Mouse (Mus musculus): ENCODE data around the gene Rasl10a. TPM values are rescaled to one million over a fixed set of nuclear protein-coding genes. Genes with fewer than 3 reads are reported as not detected.
A peak's percentile ranks its signal among the peaks of the same experiment; 100 is the strongest.
"Not testable (repeated sequence)": the region's sequence is repeated elsewhere in the genome, so short reads cannot be mapped to it uniquely, and the experiment has no call there.

The Rasl10a gene
- polyA plus RNA-seq, 1 experiment from 2014 or later, result 1.3 TPM

DNA sequence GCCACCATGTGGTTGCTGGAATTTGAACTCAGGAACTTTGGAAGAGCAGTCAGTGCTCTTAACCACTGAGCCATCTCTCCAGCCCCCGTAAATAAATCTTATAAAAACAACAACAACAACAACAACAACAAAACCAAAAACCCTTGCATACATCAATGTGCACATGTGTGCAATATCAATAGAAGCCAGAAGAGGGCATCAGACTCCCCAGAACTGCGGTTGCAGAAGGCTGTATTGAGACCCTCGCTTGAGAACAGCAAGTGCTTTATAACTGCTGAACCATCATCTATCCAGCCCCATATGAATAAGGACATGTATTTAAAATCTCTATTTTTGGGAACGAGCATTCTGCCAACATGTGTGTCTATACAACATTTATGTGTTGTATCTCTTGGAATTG is 17.0 kb downstream of the Rasl10a start:
- Histone ChIP-seq H3K9me3 (ENCODE audit: control insufficient read depth, low read depth, low read length) (no peaks in the 10 kb centered on the region), H3K36me3 (ENCODE audit: control insufficient read depth, insufficient read depth, low read length) (peaks cover 71% of the 10 kb centered on the region), H3K9ac (replicated peaks; ENCODE audit: low read depth, low read length) (no peak overlapping the region), H3K4me2 (replicated peaks; ENCODE audit: low read depth, low read length) (no peak overlapping the region), H3K4me1 (ENCODE audit: control insufficient read depth, insufficient read depth, low read length) (no peaks in the 10 kb centered on the region), H3K27ac (ENCODE audit: low read length) (no peak overlapping the region), H3K4me3 (ENCODE audit: low read depth, low read length) (no peak overlapping the region), H3K27me3 (ENCODE audit: control insufficient read depth, insufficient read depth, low read length) (no peaks in the 10 kb centered on the region)
- WGBS, result 76% methylated on average over 4 of the region's 4 CpGs
- no peak for ATAC-seq (ENCODE audit: insufficient number of reproducible peaks, insufficient read depth, low FRiP score, low read depth)

GRCm38 (mm10) chr11:5075760-5076159 is 17.8 kb downstream of the Rasl10a start:
- Histone ChIP-seq H3K9ac (replicated peaks; ENCODE audit: low read depth, low read length) (no peak overlapping the region), H3K36me3 (ENCODE audit: control insufficient read depth, insufficient read depth, low read length) (peaks cover 72% of the 10 kb centered on the region), H3K9me3 (ENCODE audit: control insufficient read depth, low read depth, low read length) (no peaks in the 10 kb centered on the region), H3K4me3 (ENCODE audit: low read depth, low read length) (no peak overlapping the region), H3K4me2 (replicated peaks; ENCODE audit: low read depth, low read length) (no peak overlapping the region), H3K27ac (ENCODE audit: low read length) (no peak overlapping the region), H3K4me1 (ENCODE audit: control insufficient read depth, insufficient read depth, low read length) (no peaks in the 10 kb centered on the region), H3K27me3 (ENCODE audit: control insufficient read depth, insufficient read depth, low read length) (no peaks in the 10 kb centered on the region)
- no peak for ATAC-seq (ENCODE audit: insufficient number of reproducible peaks, insufficient read depth, low FRiP score, low read depth)

DNA sequence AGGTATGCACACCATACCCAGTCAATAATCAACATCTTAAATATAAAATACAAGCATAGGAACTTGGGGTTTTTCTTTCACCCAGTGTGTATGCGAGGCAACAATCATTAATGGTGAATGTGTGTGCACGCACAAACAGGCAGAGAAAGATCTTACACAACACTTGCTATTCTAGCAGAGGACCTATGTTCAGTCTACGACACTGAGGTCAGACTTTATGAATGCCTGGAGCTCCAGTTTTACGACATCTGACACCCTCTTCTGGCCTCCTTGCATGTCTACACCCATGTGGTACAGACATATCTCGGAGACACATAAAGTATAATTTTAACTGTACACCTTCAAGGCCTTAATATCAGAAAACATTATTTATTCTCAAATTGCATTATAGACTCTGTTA is 18.9 kb downstream of the Rasl10a start:
- H3K4me3 ChIP-seq (ENCODE audit: low read depth, low read length); H3K27ac ChIP-seq (ENCODE audit: low read length); H3K27me3 ChIP-seq (ENCODE audit: control insufficient read depth, insufficient read depth, low read length); H3K9ac ChIP-seq (replicated peaks; ENCODE audit: low read depth, low read length); H3K4me1 ChIP-seq (ENCODE audit: control insufficient read depth, insufficient read depth, low read length); H3K4me2 ChIP-seq (replicated peaks; ENCODE audit: low read depth, low read length); H3K9me3 ChIP-seq (ENCODE audit: control insufficient read depth, low read depth, low read length): not testable (repeated sequence)
- H3K36me3 ChIP-seq (ENCODE audit: control insufficient read depth, insufficient read depth, low read length), result peaks cover 68% of the 10 kb centered on the region
- WGBS, result 93% methylated on average over 3 of the region's 5 CpGs
- 0 out of 2 replicates have a peak, but pooled peaks have one; percentile 18 for ATAC-seq (ENCODE audit: insufficient number of reproducible peaks, insufficient read depth, low FRiP score, low read depth)

GRCm38 (mm10) chr11:5089147-5089546 is 31.2 kb downstream of the Rasl10a start:
- ATAC-seq (ENCODE audit: insufficient number of reproducible peaks, insufficient read depth, low FRiP score, low read depth), result no peak
- H3K9ac ChIP-seq (replicated peaks; ENCODE audit: low read depth, low read length), result no peak overlapping the region
- no peak overlapping the region for H3K4me3 ChIP-seq (ENCODE audit: low read depth, low read length)
- no peaks in the 10 kb centered on the region for H3K9me3 ChIP-seq (ENCODE audit: control insufficient read depth, low read depth, low read length)
- H3K27me3 ChIP-seq (ENCODE audit: control insufficient read depth, insufficient read depth, low read length), result no peaks in the 10 kb centered on the region
- H3K36me3 ChIP-seq (ENCODE audit: control insufficient read depth, insufficient read depth, low read length), result peaks cover 88% of the 10 kb centered on the region
- H3K4me1 ChIP-seq (ENCODE audit: control insufficient read depth, insufficient read depth, low read length), result no peaks in the 10 kb centered on the region
- WGBS, result 100% methylated on average over 1 of the region's 1 CpGs
- no peak overlapping the region for H3K27ac ChIP-seq (ENCODE audit: low read length)
- H3K4me2 ChIP-seq (replicated peaks; ENCODE audit: low read depth, low read length), result no peak overlapping the region

GRCm38 (mm10) chr11:5091706-5092105 is 33.8 kb downstream of the Rasl10a start:
- WGBS, result 51% methylated on average over 2 of the region's 2 CpGs
- Histone ChIP-seq H3K27me3 (ENCODE audit: control insufficient read depth, insufficient read depth, low read length) (no peaks in the 10 kb centered on the region), H3K4me3 (ENCODE audit: low read depth, low read length) (no peak overlapping the region), H3K4me2 (replicated peaks; ENCODE audit: low read depth, low read length) (no peak overlapping the region), H3K27ac (ENCODE audit: low read length) (no peak overlapping the region), H3K36me3 (ENCODE audit: control insufficient read depth, insufficient read depth, low read length) (peaks cover 63% of the 10 kb centered on the region), H3K9ac (replicated peaks; ENCODE audit: low read depth, low read length) (no peak overlapping the region), H3K4me1 (ENCODE audit: control insufficient read depth, insufficient read depth, low read length) (peaks cover 10% of the 10 kb centered on the region; the same call in 1 of the 2 replicates), H3K9me3 (ENCODE audit: control insufficient read depth, low read depth, low read length) (no peaks in the 10 kb centered on the region)
- ATAC-seq (ENCODE audit: insufficient number of reproducible peaks, insufficient read depth, low FRiP score, low read depth), result no peak

DNA sequence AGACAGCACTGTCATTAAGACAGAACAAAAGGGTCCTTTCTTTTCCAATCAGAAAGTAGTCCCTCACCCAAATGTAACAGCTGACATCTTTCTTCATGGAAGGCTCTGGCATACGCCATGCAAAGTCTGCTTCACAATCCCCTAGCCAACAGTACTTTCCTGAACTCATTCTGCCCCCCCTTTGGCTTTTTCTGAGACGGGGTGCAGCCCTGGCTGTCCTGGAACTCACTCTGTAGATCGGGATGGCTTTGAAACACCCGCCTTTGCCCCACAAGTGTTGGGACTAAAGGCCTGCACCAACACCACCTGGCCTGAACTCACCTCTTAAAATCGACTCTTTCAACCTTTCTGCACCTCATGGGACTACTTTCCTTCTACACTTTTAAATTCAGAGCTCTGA is 37.9 kb downstream of the Rasl10a start:
- H3K27me3 ChIP-seq (ENCODE audit: control insufficient read depth, insufficient read depth, low read length), result no peaks in the 10 kb centered on the region
- H3K4me1 ChIP-seq (ENCODE audit: control insufficient read depth, insufficient read depth, low read length), result peaks cover 19% of the 10 kb centered on the region; the same call in 1 of the 2 replicates
- H3K9me3 ChIP-seq (ENCODE audit: control insufficient read depth, low read depth, low read length), result no peaks in the 10 kb centered on the region
- no peak overlapping the region for H3K9ac ChIP-seq (replicated peaks; ENCODE audit: low read depth, low read length)
- no peak overlapping the region for H3K4me3 ChIP-seq (ENCODE audit: low read depth, low read length)
- no peak for ATAC-seq (ENCODE audit: insufficient number of reproducible peaks, insufficient read depth, low FRiP score, low read depth)
- 80% methylated on average over 5 of the region's 5 CpGs for WGBS
- peak overlapping the region; percentile 85; the same call in 1 of the 2 replicates for H3K4me2 ChIP-seq (replicated peaks; ENCODE audit: low read depth, low read length)
- no peak overlapping the region; the same call in 1 of the 2 replicates for H3K27ac ChIP-seq (ENCODE audit: low read length)
- peaks cover 25% of the 10 kb centered on the region for H3K36me3 ChIP-seq (ENCODE audit: control insufficient read depth, insufficient read depth, low read length)

DNA sequence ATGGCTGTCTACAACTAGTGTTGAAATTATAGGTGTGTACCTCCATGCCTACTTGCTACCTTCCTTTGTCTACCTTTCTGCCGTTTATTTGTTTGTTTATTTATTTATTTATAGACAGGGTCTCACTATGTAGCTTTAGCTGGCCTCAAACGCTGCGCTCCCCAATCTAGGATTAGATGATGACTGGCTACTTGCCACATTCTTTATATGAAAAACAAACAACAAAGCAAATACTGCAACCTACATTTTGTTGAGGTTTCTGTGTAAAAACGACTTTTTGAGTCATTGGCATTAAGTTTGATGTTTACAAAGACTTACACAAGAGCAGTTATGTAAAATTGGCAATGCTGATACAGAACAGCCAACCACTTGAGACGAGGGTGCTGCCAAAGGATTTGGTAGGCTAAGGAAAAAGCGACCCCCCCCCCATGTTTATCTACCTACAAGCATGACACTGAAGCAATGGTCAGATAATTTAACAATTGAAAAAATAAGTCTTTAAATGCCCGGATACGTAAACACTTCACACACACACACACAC is 38.6 kb downstream of the Rasl10a start:
- Histone ChIP-seq H3K27ac (ENCODE audit: low read length) (no peak overlapping the region), H3K27me3 (ENCODE audit: control insufficient read depth, insufficient read depth, low read length) (no peaks in the 10 kb centered on the region), H3K4me2 (replicated peaks; ENCODE audit: low read depth, low read length) (peak overlapping the region; percentile 85), H3K4me3 (ENCODE audit: low read depth, low read length) (peak overlapping the region; percentile 96; the same call in 1 of the 2 replicates), H3K9ac (replicated peaks; ENCODE audit: low read depth, low read length) (0 out of 2 replicates have a peak overlapping the region, but pooled peaks have one; percentile 98), H3K4me1 (ENCODE audit: control insufficient read depth, insufficient read depth, low read length) (peaks cover 21% of the 10 kb centered on the region; the same call in 1 of the 2 replicates), H3K36me3 (ENCODE audit: control insufficient read depth, insufficient read depth, low read length) (peaks cover 18% of the 10 kb centered on the region), H3K9me3 (ENCODE audit: control insufficient read depth, low read depth, low read length) (no peaks in the 10 kb centered on the region)
- 57% methylated on average over 8 of the region's 8 CpGs for WGBS
- no peak for ATAC-seq (ENCODE audit: insufficient number of reproducible peaks, insufficient read depth, low FRiP score, low read depth)

DNA sequence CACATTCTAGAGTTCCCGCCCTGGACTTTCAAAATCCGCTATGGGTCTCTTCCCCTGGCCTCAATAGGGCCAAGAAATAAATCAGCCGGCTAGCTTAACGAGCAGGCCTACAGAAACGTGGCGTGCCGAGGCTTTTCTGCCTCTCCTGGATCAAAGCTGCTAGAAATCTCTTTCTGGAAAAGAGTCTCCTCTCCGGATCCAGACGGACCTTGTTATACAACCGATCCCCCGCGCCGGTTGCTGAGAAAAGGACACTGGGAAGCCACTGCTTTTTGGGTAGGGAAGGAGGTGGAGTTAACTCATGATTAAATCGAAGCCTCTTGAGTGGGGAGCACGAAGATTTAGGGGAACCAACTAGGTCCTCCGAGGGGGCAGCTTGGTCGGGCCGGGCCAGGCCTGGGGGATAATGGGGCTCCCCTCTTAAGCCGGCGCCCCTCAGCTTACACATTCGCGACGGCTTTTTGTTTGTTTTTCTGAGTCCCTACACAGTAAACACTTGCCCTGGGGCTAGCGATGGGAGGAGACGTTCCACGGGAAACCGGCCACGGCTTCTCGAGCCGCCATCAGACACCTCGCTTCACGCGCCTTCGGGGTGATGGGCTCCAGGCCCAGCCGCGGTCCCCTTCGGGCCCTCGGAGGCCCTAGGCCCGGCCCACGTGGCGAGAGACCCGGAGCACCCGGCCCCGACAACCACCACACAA is 40.3 kb downstream of the Rasl10a start:
- 0 out of 2 replicates have a peak, but pooled peaks have one; percentile 3 for ATAC-seq (ENCODE audit: insufficient number of reproducible peaks, insufficient read depth, low FRiP score, low read depth)
- peak overlapping the region; percentile 98 for H3K27ac ChIP-seq (ENCODE audit: low read length)
- no peaks in the 10 kb centered on the region for H3K27me3 ChIP-seq (ENCODE audit: control insufficient read depth, insufficient read depth, low read length)
- no peaks in the 10 kb centered on the region for H3K9me3 ChIP-seq (ENCODE audit: control insufficient read depth, low read depth, low read length)
- H3K4me1 ChIP-seq (ENCODE audit: control insufficient read depth, insufficient read depth, low read length), result peaks cover 21% of the 10 kb centered on the region; the same call in 1 of the 2 replicates
- peak overlapping the region; percentile 98 for H3K9ac ChIP-seq (replicated peaks; ENCODE audit: low read depth, low read length)
- H3K4me2 ChIP-seq (replicated peaks; ENCODE audit: low read depth, low read length), result peak overlapping the region; percentile 85
- H3K36me3 ChIP-seq (ENCODE audit: control insufficient read depth, insufficient read depth, low read length), result peaks cover 8% of the 10 kb centered on the region
- WGBS, result under 1% methylated on average over 44 of the region's 44 CpGs
- peak overlapping the region; percentile 96 for H3K4me3 ChIP-seq (ENCODE audit: low read depth, low read length)
